Mouse (Mus musculus): ENCODE data around the gene Fkbp8.

Gene Fkbp8

DNA sequence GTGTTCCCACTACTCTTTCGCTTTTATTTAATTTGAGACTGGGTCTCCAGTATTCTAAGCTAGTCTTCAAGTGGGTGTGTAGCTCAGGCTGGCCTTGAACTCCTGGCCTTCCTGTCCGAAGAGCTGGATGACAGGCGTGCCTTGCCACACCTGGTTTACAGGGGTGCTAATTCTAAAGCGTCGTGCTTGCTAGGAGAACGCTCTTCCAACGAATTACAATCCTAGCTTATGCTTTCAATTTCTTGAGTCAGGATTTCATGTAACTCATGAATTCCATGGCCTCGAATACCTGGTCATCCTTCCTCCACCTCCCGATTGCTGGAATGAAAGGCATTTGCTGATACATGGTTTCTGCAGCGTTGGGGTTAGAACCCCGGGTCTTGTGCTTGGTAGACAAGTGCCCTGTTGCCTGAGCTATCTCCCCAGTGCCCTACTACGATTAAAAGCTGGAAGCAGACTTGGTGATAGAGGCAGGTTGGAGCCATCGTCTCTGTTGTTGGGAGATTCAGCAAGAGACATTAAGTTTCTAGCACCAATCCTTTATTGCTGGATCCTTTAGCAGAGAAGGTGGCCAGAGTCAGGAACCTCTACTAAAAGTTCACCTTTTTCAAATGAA lies 766 bp downstream of the Fkbp8 start:
- DNase-seq (ENCODE audit: low read depth, low spot score) = no peak

DNA sequence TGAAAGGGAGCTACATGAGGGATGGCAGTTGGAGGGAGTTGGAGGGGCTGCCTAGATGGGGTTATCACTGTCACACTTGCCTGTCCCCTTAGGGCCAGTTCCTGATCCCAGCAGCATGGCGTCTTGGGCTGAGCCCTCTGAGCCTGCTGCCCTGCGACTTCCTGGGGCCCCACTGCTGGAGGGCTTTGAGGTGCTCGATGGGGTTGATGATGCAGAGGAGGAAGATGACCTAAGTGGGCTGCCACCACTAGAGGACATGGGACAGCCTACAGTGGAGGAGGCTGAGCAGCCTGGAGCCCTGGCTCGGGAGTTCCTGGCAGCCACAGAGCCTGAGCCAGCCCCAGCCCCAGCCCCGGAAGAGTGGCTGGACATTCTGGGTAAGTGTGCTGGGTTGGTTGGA lies 1.8 kb downstream of the Fkbp8 start:
- DNase-seq (ENCODE audit: low read depth, low spot score) = no peak

DNA sequence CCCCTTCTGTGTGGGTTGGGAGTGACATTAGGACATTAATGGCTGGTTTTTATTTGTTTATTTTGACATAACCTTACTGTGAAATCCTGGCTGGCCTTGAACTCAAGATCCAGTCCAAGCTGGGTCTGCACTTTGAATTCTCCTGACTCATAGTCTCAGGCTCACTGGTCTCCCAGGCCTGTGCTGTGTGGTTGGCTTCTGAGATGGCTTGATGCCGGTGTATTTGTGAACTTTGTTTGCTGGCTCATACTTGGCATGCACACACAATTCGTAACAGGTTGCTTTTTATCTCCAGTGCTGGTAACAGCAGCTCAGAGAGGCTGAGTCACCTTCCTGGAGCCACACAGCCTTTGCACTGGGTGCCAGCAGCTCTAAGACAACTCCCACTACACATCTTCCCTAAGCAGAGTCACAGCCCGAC lies 2.2 kb downstream of the Fkbp8 start:
- DNase-seq (ENCODE audit: low read depth, low spot score) = no peak

DNA sequence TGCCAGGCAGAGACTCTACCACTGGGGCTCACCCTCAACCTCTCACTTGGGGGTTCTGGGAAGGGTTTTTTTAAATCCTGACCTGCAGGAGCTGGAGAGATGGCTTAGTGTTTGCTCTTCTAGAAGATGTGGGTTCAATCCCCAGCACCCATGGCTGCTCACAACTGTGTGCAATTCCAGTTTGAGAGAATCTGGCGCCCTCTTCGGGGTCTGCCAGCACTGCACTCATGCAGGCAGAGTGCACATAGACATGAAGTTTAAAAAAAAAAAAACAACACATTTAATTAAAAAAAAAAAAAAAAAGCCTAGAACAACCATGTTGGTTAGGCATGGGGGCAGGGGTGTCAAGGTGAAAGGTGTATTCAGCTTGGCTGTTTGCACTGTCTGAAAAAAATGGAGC lies 2.8 kb downstream of the Fkbp8 start:
- no peak for DNase-seq (ENCODE audit: low read depth, low spot score)

DNA sequence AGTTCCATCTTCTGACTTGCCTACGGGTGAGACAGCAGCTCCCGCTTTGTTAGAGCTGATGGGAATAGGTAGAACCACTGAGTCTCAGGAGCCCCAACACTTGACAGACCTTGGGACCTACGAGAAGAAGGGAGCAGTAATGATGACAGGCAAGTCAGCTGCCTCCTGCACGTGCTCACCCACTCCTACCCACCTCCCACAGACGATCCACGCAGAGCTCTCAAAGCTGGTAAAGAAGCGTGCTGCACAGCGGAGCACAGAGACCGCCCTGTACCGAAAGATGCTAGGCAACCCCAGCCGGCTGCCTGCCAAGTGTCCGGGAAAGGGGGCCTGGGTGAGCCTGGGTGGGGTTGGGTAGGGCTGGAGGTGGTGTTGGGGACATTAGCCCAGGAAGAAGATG lies 6.8 kb downstream of the Fkbp8 start:
- DNase-seq (ENCODE audit: low read depth, low spot score) = no peak

DNA sequence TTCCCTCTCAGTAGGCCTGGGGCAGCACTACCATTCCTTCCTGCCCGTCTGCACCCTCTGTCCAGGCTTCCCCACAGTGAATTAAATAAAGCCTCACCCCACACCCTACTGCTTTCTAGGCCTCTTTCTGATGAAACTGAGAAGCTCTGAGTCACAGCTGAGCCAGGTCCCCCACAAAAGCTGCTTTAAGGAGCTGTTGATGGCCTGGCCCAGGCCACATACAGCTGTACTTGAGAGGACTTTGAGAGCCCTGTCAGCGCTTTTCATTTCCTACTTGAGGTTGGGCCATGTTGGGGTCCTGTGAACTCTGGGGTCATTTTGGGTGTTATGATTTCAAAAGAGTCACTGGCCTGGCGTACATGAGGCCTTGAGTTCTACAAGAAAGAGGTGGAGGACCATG lies 7.7 kb downstream of the Fkbp8 start:
- DNase-seq (ENCODE audit: low read depth, low spot score) = no peak

DNA sequence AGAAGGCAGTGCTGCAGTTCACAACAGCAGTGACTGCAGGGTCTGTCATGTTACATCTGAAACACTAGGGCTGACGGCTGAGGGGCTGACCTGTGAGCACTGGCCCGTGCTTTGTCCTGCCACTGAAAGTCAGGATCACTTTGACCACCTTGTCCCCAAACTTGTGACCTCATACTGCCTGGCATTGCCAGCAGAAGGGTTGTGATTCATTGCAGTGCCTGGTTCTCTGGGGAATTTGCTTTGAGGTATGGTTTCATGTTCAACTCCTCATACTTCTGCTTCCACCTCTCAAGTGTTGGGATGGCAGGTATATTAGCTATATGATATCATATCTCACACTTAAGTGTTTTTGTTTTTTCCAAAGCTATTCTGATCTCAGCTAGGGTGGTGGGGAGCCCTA lies 8.2 kb downstream of the Fkbp8 start:
- DNase-seq (ENCODE audit: low read depth, low spot score) = no peak

DNA sequence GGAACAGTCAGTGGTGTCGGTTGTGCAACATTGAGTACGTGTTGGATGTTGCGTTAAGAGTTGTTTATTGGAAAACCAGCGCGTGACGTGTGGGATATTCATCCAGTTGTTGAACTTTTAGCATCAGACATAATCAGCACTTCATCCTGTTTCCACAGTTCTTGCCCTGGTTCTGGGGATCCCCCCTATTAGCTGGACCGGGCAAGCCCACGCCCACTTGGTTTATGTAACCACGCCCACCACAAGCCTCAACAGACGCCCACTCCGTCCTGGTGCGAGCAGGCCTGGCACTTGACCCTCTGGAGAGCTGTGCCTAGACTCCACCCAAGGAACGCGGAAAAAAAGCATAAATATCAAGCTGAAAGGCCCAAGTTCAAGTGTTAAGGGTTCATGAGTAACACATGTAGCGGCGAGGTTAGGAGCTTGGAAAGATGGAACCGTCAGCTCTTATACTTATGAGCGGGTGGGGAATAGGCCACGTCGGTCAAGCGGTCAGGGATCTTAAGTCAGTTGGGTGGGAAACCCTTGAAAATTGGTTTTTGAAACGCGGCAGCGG lies 10.6 kb downstream of the Fkbp8 start:
- DNase-seq (ENCODE audit: low read depth, low spot score) = peak; percentile 76

DNA sequence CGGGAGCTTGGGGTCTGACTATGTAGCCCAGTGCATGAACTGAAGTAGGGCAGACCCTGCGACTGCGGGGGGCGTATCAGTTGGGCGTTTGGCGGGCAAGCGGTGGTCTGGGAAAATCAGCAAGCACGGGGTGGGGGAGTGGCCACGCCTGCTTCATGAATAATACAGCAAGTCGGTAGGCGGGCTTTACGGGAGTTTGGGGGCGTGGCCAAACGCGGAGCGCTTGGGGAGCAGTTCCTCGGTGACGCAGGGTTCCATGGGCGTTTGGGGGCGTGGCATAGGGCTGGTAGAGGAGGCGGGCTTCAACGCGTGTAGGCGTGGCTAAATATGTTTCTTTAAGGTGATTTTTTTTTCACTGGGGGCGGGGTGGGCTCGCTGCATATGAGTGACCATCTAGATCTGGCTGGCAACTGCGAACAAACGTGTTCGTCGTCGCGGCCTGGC lies 11.1 kb downstream of the Fkbp8 start:
- peak; percentile 99 for DNase-seq (ENCODE audit: low read depth, low spot score)

DNA sequence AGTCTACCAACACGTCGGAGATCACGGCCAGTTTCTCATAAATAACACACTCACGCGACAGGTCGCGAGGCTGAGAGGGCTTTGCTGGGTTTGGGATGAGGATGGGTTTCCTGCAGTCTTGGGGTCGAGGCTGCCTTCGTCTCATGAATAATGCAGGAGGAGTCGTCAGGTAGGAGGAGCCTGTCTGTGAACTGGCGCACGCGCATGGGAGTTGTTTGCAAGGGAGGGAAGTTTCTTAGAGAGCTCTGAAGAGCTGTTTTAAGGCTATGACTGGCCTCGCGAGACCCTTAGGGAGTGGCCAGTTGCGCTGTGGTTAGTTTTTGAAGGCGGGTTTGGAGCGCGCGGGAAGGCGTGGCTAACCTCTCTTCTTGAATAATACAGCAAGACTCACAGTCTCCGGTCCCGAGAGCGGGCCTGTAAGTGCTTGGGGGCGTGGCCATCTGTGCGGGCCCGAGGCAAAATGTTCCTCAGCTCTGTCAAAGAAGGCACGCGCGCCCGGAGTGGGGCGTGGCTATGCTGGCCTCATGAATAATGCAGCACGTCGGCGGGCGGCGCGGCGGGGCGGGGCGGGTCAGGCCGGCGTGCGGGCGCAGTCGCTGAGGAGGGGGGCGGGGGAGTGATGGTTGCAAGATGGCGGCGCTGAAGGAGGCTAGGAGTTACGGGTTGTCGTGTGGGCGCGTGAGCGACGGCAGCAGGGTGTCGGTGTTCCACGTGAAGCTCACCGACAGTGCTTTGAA lies 11.7 kb downstream of the Fkbp8 start, which contains the start of gene Ell:
Gene Ell (plus strand): TSS at position 381 of the 737 bp plus-strand sequence.
- peak; percentile 100 for DNase-seq (ENCODE audit: low read depth, low spot score)

DNA sequence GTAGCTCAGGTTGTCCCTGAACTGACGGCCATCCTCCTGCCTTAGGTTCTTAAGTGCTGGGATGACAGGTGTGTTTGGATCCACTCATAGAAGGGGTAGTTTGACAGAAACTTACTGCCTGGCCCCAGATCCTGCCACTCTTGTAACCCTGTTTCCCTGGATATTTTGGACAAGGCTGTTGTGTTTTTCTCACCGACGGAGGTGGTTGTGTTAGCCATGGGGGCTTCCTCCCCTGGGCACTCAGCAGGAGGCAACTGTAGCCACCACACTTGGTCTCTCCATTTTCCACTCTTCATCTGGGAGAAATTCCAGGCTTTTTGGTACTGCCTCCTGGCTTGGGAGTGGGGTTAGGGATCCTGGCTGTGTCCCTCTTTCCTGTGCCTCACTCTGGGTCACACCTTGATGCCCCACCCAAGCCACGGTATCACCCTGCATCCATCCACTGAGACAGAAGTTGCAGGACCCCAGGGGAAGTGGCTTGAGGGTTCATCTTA lies 12.5 kb downstream of the Fkbp8 start:
- no peak for DNase-seq (ENCODE audit: low read depth, low spot score)

DNA sequence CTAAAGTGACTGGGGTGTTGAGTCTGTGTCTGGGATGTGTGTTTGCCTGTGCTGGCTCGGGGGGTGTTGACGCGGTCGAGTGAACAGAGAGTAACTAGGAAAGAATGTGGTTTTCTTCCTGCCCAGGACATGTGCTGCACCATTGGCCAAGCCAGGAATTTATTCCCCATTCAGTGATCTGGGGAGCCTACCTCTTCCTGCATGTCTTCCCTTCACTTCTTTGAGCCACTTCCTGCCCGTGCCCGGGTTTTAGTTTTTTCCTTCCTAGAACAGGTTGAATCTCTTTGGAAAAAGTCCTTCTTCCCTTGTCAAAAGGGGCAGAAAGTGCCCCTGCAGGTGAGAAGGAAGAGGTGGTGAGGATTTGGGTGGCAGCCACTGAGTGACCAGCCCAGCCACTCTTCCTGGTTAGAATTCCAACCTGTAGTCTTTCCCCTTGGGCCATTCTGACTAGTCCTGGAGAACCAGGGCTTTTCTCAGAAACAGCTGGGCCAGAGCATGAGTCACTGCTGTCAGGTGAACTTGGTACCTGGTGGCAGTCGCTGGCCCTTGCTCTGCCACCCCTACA lies 13.1 kb downstream of the Fkbp8 start:
- DNase-seq (ENCODE audit: low read depth, low spot score) = no peak

DNA sequence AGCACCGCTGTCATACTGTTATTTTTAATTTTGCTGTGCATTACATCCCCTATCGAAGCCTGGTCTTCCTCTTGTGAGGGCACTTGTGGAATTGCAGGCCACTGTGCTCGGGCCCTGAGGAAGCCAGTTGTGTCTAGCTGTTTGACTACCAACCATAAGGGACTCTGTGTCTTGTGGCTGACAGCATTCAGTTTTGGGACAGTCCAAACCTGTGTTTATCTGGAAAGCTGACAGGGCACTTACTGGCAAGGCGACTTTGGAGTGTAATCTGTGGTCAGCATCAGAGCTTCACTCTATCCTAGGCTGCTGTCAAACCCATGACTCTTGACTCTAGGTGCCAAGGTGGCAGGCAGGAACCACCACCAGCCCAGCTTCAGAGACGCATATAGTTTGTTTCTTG lies 13.6 kb downstream of the Fkbp8 start:
- DNase-seq (ENCODE audit: low read depth, low spot score) = no peak

DNA sequence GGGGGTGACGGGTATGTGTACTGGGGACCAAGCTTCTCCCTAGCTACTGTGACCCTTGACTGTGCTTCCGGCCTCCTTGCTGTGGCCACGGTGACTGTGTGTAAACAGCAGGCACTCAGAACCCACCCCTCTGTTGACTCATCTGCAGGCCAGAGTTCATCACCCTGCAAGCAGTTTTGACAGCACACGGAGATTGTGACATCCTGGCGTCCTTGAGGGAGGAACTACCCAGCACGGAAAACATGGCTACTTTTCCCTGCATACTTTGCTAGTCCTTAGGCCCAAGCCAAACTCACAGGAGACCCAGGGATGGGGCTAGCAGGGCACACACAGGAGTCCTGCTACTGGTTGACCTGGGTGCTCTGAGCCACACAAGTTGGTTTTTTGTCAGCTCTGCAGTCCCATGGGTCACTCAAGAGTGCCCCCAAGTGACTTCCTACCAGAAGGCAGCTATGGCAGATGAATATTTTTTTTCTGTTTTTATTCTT lies 16.7 kb downstream of the Fkbp8 start:
- peak; percentile 57 for DNase-seq (ENCODE audit: low read depth, low spot score)

DNA sequence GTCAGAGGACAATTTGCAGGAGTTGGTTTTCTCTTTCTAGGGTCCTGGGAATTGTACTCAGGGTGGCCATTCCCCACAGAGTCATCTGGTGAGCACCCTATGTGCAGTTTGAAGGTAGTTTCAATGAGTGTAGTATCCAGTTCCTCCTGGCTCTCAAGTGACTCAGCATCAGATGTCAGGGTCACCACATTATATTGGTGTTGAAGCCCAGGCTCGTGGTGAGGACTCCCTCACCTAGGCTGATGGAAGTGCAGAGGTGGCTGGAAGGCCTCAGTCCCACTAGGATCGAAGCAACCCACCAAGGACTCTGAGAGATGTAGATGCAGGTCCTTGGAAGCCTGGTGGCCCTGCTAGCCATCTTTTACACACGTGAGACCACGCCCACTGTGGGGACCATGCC lies 18.9 kb downstream of the Fkbp8 start:
- no peak for DNase-seq (ENCODE audit: low read depth, low spot score)

DNA sequence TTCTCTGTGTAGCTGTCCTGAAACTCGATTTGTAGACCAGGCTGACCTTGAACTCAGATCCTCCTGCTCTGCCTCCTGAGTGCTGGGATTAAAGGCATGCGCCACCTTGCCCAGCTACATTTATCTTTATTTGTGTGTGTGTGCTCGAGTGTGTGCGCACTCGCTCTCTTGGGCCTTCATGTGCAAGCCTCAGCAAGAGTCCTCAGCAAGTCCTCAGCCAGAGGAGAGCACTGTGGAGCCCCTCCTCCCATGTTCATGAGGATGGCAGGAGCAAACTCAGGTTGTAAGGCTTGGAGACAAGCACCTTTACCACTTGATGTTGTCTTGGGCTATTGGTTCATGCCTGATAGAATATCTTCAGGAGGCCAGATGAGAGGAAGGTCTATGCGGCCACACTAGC lies 20.2 kb downstream of the Fkbp8 start:
- DNase-seq (ENCODE audit: low read depth, low spot score) = no peak

DNA sequence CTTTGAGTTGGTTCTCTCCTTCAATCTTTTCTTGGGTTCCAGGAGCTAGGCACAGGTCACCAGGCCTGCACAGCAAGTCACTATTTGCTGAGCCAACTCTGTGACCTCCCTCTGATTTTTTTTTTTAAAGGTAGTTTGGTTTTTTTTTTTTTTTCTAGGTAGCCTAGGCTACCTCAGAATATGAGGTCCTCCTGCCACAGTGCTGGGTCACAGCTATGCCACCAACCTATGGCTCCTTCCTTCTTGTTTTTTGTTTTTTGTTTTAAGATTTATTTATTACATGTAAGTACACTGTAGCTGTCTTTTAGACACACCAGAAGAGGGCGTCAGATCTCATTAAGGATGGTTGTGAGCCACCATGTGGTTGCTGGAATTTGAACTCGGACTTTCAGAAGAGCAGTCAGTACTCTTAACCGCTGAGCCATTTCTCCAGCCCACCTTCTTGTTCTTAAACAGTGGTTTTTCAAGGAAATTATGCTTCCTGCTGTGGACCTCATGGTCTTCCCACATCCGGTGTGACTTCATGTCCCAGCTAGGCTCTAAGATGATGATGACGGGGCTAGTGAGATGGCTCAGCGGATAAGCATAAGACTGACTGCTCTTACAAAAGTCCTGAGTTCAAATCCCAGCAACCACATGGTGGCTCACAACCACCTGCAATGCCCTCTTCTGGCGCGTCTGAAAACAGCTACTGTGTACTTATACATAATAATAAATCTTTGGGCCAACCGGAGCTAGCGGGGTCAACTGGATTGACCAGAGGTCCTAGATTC lies 22.1 kb downstream of the Fkbp8 start:
- DNase-seq (ENCODE audit: low read depth, low spot score) = no peak

DNA sequence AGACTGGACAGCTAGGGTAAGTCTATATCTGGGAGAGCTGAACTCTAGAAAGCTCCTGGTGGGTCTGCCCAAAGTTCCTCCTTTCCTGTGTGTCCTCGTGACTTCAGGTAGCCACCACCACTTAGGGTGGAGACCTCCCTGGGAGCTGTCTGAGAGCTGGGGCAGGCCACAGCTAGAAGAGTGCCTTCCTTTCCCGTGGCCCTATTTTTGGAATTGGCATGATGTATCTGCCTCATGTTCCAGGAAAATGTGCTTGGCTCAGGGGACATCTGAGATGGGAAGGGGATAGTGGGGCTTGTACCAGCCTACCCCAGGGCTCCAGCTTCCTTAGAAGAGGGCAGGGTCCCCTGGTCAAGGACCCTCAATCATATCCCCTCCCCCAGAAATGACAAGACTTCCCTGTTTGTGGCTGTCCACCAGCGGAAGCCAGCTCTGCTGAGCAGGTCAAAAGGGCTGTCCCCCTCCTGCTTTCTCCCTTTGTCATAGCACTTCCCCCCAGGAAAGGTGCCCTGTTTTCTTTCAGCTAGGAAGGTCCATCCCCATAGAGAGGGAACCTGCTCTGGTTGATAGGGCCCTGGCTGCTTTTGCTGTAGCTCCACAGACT lies 24.1 kb downstream of the Fkbp8 start:
- DNase-seq (ENCODE audit: low read depth, low spot score) = no peak

DNA sequence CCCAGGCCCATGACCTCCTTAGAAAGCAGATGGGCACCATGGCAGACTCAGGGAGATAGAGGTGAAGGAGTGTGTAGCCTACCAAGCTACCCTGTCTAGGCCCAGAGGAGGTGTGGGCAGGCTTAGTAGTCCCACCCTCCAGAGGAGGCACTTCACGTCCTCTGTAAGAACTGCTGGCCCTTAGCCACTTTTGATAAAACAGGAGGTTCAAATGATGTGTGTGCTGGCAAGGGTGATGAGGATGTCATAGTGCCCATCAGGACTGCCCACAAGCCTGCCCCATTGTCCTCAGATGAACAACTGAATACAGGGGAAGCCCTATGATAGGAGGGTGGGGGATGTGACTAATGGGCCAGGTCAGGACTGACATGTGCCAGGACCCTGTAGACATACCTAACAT lies 25.3 kb downstream of the Fkbp8 start:
- DNase-seq (ENCODE audit: low read depth, low spot score) = no peak

DNA sequence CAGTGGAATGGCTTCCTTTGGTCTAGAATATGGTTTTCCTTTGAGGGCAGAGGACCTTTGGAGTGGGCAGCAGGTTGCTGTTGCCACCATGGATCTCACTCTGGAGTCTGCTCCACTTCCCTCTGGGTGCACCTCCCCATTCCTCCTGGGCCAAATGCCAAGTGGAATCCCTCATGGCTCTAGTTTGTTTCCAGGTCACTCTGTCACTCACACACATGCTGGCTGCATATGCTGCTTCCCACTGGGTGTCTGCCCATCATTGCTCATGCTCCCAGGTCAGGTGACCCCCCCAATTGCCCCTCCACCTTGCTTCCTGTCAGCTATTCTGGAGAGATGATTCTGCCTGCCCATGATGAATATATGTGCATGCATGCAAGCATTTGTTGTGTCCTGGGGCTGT lies 26.2 kb downstream of the Fkbp8 start:
- no peak for DNase-seq (ENCODE audit: low read depth, low spot score)

DNA sequence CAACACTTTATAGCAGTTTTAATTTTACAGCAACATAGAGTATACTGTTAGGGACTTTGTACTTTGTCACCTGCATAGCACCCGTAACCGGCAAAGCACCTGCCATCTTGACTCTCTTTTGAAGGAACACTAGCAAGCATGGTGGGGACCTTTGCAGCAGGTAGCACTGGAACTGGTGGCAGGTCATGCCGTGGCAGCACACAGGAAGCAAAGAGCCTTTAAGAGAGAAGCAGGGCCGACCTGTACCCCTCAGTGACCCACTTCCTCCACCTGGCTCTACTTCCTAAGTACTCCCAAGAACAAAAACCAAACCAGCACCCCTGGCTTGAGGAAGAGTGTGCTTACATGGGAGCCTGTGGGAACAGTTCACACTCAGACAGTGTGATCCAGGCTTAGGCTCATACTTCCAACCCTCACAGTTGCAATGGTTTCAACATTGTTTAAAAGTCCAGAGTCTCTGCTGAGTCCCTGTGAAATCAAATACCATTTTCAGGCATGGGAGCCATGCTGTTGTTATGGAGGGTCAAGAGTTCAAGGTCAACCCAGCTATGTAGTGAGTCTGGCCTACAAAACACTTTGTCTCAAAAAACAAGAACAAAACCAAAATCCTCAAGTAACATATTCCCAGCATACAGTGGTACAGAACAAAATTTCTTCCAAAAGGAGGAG lies 27.7 kb downstream of the Fkbp8 start:
- DNase-seq (ENCODE audit: low read depth, low spot score) = no peak

Data from A20 (cell line).